In the genomic region with DNA sequence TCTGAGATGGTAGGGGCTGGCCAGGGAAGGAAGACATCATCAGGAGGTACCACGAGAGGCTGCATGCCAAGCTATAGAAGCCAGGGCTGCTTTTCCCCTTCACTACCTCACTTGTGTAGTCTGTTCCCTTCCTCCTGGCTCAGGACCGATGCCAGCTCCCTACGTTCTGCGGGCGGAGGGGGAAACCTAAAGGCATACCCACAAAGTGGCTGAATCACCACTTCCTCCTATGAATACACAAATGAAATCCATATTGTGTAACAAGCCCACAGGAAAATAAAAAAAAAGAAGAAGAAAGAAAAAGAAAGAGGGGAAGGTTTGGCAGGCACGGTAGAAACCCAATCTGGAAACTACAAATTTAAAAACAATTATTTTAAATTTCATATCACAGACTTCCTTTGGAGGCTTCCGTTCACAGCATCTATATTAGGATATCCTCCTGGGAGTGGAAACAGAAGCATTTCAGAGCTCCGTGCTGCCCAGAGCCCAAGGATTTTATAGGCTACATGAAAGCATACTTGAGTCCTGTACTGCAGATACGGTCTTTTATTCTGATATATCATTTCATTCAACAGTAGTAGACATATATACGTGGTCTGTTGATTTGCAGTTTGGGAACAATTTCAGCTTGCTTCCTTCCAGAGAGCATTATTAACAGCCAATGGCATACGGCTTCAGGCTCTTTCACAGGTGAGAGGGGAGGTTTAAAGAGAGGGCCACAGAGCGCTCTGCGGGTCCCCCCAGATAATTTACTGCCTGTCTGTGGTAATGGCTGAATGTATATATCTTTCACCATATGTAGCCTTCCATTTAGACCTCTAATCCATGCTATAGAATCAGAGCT, we compare ENCODE assay signal across 8 mouse cellular contexts.
DNase-seq lines count a peak whose midpoint lies in the region; ATAC-seq and TF ChIP-seq lines count a peak whose summit lies in the region.

No protein-coding gene starts in this region.

- TF ChIP-seq EP300 in lung, postnatal 0 days (IDR thresholded peaks at IDR 0.05), result no peak; the same call in 1 of the 2 replicates

- no peak for TF ChIP-seq CTCF in bone marrow, adult 2 months (IDR thresholded peaks at IDR 0.05; ENCODE audit: control insufficient read depth, insufficient read depth, low read length)
- no peak for TF ChIP-seq CTCF in lung, postnatal 0 days (IDR thresholded peaks at IDR 0.05)

- no peak for TF ChIP-seq POLR2A in bone marrow, adult 2 months (IDR thresholded peaks at IDR 0.05; ENCODE audit: borderline replicate concordance, control insufficient read depth, low read depth, low read length)

- no peaks in the 10 kb centered on the region for H3K27me3 ChIP-seq in lung, postnatal 0 days (replicated peaks; ENCODE audit: insufficient read depth, low read length)

- peak overlapping the region; percentile 25 for H3K4me2 ChIP-seq in lung, postnatal 0 days (replicated peaks; ENCODE audit: low read depth, low read length)

- DNase-seq in adrenal gland, postnatal 14 days, result peak; percentile 11
- no peak for DNase-seq in adrenal gland, postnatal 4 days (ENCODE audit: low spot score in 2 of 2)
- peak; percentile 20 for DNase-seq in kidney, postnatal 10 days
- DNase-seq in lung, postnatal 0 days (ENCODE audit: low spot score), result peak; percentile 57
- DNase-seq in Muller cell, postnatal 12 days (ENCODE audit: inconsistent ontology term), result no peak
- no peak for DNase-seq in adrenal gland, postnatal 10 days

- H3K9me3 ChIP-seq in lung, postnatal 0 days (ENCODE audit: low read length), result no peaks in the 10 kb centered on the region

- 3% methylated on average over 13 of the region's 13 CpGs for WGBS in bone marrow, adult 2 months
- WGBS in lung, postnatal 0 days, result 56% methylated on average over 13 of the region's 13 CpGs

- no peaks in the 10 kb centered on the region for H3K36me3 ChIP-seq in lung, postnatal 0 days (ENCODE audit: insufficient read depth, low read length)

- H3K4me1 ChIP-seq in bone marrow, adult 2 months (ENCODE audit: control insufficient read depth, insufficient read depth, low read length), result peaks cover 3% of the 10 kb centered on the region; the same call in 1 of the 2 replicates
- 0 out of 2 replicates have a peak, but pooled peaks cover 3% of the 10 kb centered on the region for H3K4me1 ChIP-seq in lung, postnatal 0 days (ENCODE audit: insufficient read depth, low read depth, low read length)

- H3K9ac ChIP-seq in lung, postnatal 0 days (replicated peaks; ENCODE audit: low read depth), result no peak overlapping the region

- 0 out of 2 replicates have a peak overlapping the region, but pooled peaks have one; percentile 11 for H3K27ac ChIP-seq in bone marrow, adult 2 months (ENCODE audit: control insufficient read depth, insufficient read depth, low read depth, low read length, poor library complexity)
- peak overlapping the region; percentile 54; the same call in 1 of the 2 replicates for H3K27ac ChIP-seq in lung, postnatal 0 days (ENCODE audit: low read length)

- H3K4me3 ChIP-seq in bone marrow, adult 2 months (replicated peaks; ENCODE audit: control insufficient read depth, low read depth, low read length), result no peak overlapping the region
- no peak overlapping the region for H3K4me3 ChIP-seq in lung, postnatal 0 days (ENCODE audit: low read depth, low read length)

- peak; percentile 73 for ATAC-seq in lung, postnatal 0 days
- no peak for ATAC-seq in inflammation-experienced regulatory T-cells, adult 6 months

Comparison
In these comparisons a context has a peak if more than half of its experiments do, and no peak if none do; other contexts are left out.
1. DNase-seq: peak in adrenal gland, postnatal 14 days (single experiment), kidney, postnatal 10 days (single experiment) and lung, postnatal 0 days (single experiment); none in adrenal gland, postnatal 4 days (0 of 2), Muller cell, postnatal 12 days (single experiment) and adrenal gland, postnatal 10 days (single experiment).